Mouse (Mus musculus): Measurements from ENCODE around the gene Abo. TPM values are rescaled to one million over a fixed set of nuclear protein-coding genes. Genes with fewer than 3 reads are reported as not detected.
A peak's percentile ranks its signal among the peaks of the same experiment; 100 is the strongest.

Gene Abo
- total RNA-seq, 1 experiment: 2.1 TPM

GRCm38 (mm10) chr2:26862856-26863255 is 1.9 kb downstream of the Abo start:
- Histone ChIP-seq H3K9me3 (ENCODE audit: control insufficient read depth, insufficient read depth, low read depth, low read length) (no peaks in the 10 kb centered on the region), H3K27ac (ENCODE audit: insufficient read depth, low read depth, low read length, poor library complexity, severe bottlenecking) (no peak overlapping the region), H3K36me3 (ENCODE audit: control insufficient read depth, insufficient read depth, low read length, poor library complexity, severe bottlenecking) (no peaks in the 10 kb centered on the region), H3K9ac (ENCODE audit: insufficient read depth, low read depth, low read length, poor library complexity, severe bottlenecking) (no peak overlapping the region), H3K4me3 (ENCODE audit: insufficient read depth in 1 of 2, low read depth in 1 of 2, low read length in 2 of 2, poor library complexity in 1 of 2, severe bottlenecking in 1 of 2) (no peak overlapping the region), H3K4me1 (ENCODE audit: control insufficient read depth in 2 of 2, insufficient read depth in 2 of 2, low read length in 2 of 2, poor library complexity in 1 of 2) (peaks cover 0 to 7% of the 10 kb centered on the region in 2 experiments; a peak in 1 of 4 replicates)
- no peak for DNase-seq (ENCODE audit: low read depth, low spot score)
- in situ Hi-C loops (cut with MboI; ENCODE audit: low sequenced_read_pairs in 2 of 2, unreplicated experiment in 2 of 2): no loop called here
- TF ChIP-seq HCFC1 (IDR thresholded peaks at IDR 0.05; ENCODE audit: borderline replicate concordance, insufficient read depth, low read length) (no peak), MAFK (IDR thresholded peaks at IDR 0.05; ENCODE audit: insufficient read depth, low read depth, low read length) (no peak), CHD2 (IDR thresholded peaks at IDR 0.05; ENCODE audit: low read depth, low read length) (no peak), ZC3H11A (IDR thresholded peaks at IDR 0.05; ENCODE audit: borderline replicate concordance, low read depth, low read length) (no peak), ZNF384 (IDR thresholded peaks at IDR 0.05; ENCODE audit: low read depth, low read length) (no peak)

- no peaks in the 10 kb centered on the region for H3K9me3 ChIP-seq (ENCODE audit: control insufficient read depth, insufficient read depth, low read depth, low read length)
- H3K4me3 ChIP-seq (ENCODE audit: insufficient read depth in 1 of 2, low read depth in 1 of 2, low read length in 2 of 2, poor library complexity in 1 of 2, severe bottlenecking in 1 of 2): no peak overlapping the region
- no peak overlapping the region for H3K27ac ChIP-seq (ENCODE audit: insufficient read depth, low read depth, low read length, poor library complexity, severe bottlenecking)
- in situ Hi-C loops (cut with MboI; ENCODE audit: low sequenced_read_pairs in 2 of 2, unreplicated experiment in 2 of 2): no loop called here
- DNase-seq (ENCODE audit: low read depth, low spot score): peak; percentile 41
- TF ChIP-seq ZC3H11A (IDR thresholded peaks at IDR 0.05; ENCODE audit: borderline replicate concordance, low read depth, low read length): peak; percentile 13; the same call in 1 of the 2 replicates
- no peak for TF ChIP-seq CHD2 (IDR thresholded peaks at IDR 0.05; ENCODE audit: low read depth, low read length)
- no peak overlapping the region for H3K9ac ChIP-seq (ENCODE audit: insufficient read depth, low read depth, low read length, poor library complexity, severe bottlenecking)
- H3K4me1 ChIP-seq (ENCODE audit: control insufficient read depth in 2 of 2, insufficient read depth in 2 of 2, low read length in 2 of 2, poor library complexity in 1 of 2): no peaks in the 10 kb centered on the region
- no peaks in the 10 kb centered on the region for H3K36me3 ChIP-seq (ENCODE audit: control insufficient read depth, insufficient read depth, low read length, poor library complexity, severe bottlenecking)
Measured at GRCm38 (mm10) chr2:26847706-26848105, 17.1 kb downstream of the Abo start.

GRCm38 (mm10) chr2:26832478-26832877 is 32.3 kb downstream of the Abo start:
- no peak overlapping the region for H3K9ac ChIP-seq (ENCODE audit: insufficient read depth, low read depth, low read length, poor library complexity, severe bottlenecking)
- no peaks in the 10 kb centered on the region for H3K36me3 ChIP-seq (ENCODE audit: control insufficient read depth, insufficient read depth, low read length, poor library complexity, severe bottlenecking)
- no peak overlapping the region for H3K4me3 ChIP-seq (ENCODE audit: insufficient read depth in 1 of 2, low read depth in 1 of 2, low read length in 2 of 2, poor library complexity in 1 of 2, severe bottlenecking in 1 of 2)
- H3K27ac ChIP-seq (ENCODE audit: insufficient read depth, low read depth, low read length, poor library complexity, severe bottlenecking): no peak overlapping the region
- TF ChIP-seq MAFK (IDR thresholded peaks at IDR 0.05; ENCODE audit: insufficient read depth, low read depth, low read length) (no peak), ZNF384 (IDR thresholded peaks at IDR 0.05; ENCODE audit: low read depth, low read length) (no peak), ZC3H11A (IDR thresholded peaks at IDR 0.05; ENCODE audit: borderline replicate concordance, low read depth, low read length) (no peak), HCFC1 (IDR thresholded peaks at IDR 0.05; ENCODE audit: borderline replicate concordance, insufficient read depth, low read length) (no peak), CHD2 (IDR thresholded peaks at IDR 0.05; ENCODE audit: low read depth, low read length) (no peak)
- no peak for DNase-seq (ENCODE audit: low read depth, low spot score)
- no peaks in the 10 kb centered on the region for H3K4me1 ChIP-seq (ENCODE audit: control insufficient read depth in 2 of 2, insufficient read depth in 2 of 2, low read length in 2 of 2, poor library complexity in 1 of 2)
- H3K9me3 ChIP-seq (ENCODE audit: control insufficient read depth, insufficient read depth, low read depth, low read length): no peaks in the 10 kb centered on the region
- in situ Hi-C loops (cut with MboI; ENCODE audit: low sequenced_read_pairs in 2 of 2, unreplicated experiment in 2 of 2): no loop called here

- H3K36me3 ChIP-seq (ENCODE audit: control insufficient read depth, insufficient read depth, low read length, poor library complexity, severe bottlenecking): no peaks in the 10 kb centered on the region
- no peak for DNase-seq (ENCODE audit: low read depth, low spot score)
Measured at GRCm38 (mm10) chr2:26828047-26828446, 36.7 kb downstream of the Abo start.

More at GRCm38 (mm10) chr2:26828047-26828446, 36.7 kb downstream of the Abo start:
- no peaks in the 10 kb centered on the region for H3K9me3 ChIP-seq (ENCODE audit: control insufficient read depth, insufficient read depth, low read depth, low read length)
- H3K4me3 ChIP-seq (ENCODE audit: insufficient read depth in 1 of 2, low read depth in 1 of 2, low read length in 2 of 2, poor library complexity in 1 of 2, severe bottlenecking in 1 of 2): no peak overlapping the region
- no peak overlapping the region for H3K9ac ChIP-seq (ENCODE audit: insufficient read depth, low read depth, low read length, poor library complexity, severe bottlenecking)
- H3K27ac ChIP-seq (ENCODE audit: insufficient read depth, low read depth, low read length, poor library complexity, severe bottlenecking): no peak overlapping the region
- TF ChIP-seq MAFK (IDR thresholded peaks at IDR 0.05; ENCODE audit: insufficient read depth, low read depth, low read length) (no peak), ZNF384 (IDR thresholded peaks at IDR 0.05; ENCODE audit: low read depth, low read length) (no peak), HCFC1 (IDR thresholded peaks at IDR 0.05; ENCODE audit: borderline replicate concordance, insufficient read depth, low read length) (no peak), ZC3H11A (IDR thresholded peaks at IDR 0.05; ENCODE audit: borderline replicate concordance, low read depth, low read length) (no peak), CHD2 (IDR thresholded peaks at IDR 0.05; ENCODE audit: low read depth, low read length) (no peak)
- peaks cover 0 to 3% of the 10 kb centered on the region in 2 experiments; a peak in 1 of 4 replicates for H3K4me1 ChIP-seq (ENCODE audit: control insufficient read depth in 2 of 2, insufficient read depth in 2 of 2, low read length in 2 of 2, poor library complexity in 1 of 2)
- in situ Hi-C loops (cut with MboI; ENCODE audit: low sequenced_read_pairs in 2 of 2, unreplicated experiment in 2 of 2): no loop called here

Measured in ES-E14 (cell line).